Mouse (Mus musculus) CH12.LX (cell line): ENCODE measurements around the gene Lipo1.
"Not testable (repeated sequence)": the region's sequence is repeated elsewhere in the genome, so short reads cannot be mapped to it uniquely, and the experiment has no call there.

Experiments used
- EP300 ChIP-seq: IDR thresholded peaks from 2 replicates; pipeline ENCODE4 v1.6.1; 2011; ENCODE audit warnings: low read length, improper control_type of control experiment
- GABPA ChIP-seq: IDR thresholded peaks from 2 replicates; pipeline ENCODE4 v1.6.1; 2012; ENCODE audit warnings: low read depth, low read length, improper control_type of control experiment, inconsistent platforms; ENCODE audit not compliant: insufficient replicate concordance

DNA sequence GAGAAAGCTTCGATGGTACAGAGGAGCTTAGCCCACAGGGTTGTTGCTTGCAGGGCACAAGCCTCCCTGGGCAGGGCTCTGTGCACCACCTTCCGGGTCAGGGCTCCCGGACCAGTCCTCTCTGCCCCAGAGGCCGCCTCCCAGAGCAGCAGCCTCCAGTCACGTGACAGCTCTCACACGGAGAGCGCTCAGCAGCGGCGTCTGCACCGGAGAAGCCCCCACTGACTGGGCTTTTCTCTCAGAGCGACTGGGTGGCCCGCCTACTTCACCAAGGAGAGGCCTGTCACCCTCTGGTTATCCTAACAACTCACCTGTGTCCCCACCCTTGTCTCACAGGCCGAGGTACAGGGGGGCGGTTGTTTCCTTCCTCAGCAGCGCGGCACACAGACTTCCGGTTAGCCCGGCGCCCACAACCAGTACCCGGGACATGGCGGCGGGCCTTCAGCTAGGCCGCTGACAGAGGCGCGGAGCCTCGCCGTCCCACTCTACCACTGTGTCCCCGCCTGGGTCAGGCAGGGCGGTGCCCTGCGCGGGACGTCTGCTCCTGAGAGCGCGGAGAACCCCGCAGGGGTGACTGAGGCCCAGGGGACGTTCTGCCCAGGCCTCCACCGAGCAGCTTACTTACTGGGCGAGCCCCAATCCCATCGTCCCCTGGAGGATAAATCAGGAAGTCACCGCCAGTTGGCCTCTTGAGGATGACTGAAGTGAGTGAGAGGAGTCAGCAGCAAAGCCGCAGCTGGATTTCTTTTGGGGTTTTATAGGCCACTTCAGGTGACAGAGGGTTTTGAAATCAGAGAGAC, 25.8 kb downstream of the Lipo1 start, which contains the start of gene Lipo3:
- not testable (repeated sequence) for TF ChIP-seq GABPA, EP300
